Mouse (Mus musculus) C2C12 (cell line): ENCODE results near the gene Hacd2.

Source experiments
- CEBPB ChIP-seq: IDR thresholded peaks from one replicate; pipeline ENCODE4 v1.6.1; 2011; ENCODE audit warnings: low read depth, mild to moderate bottlenecking, control low read depth, moderate library complexity
- CTCF ChIP-seq: IDR thresholded peaks from one replicate; pipeline ENCODE4 v1.5.1; 2011; ENCODE audit not compliant: control insufficient read depth, insufficient read depth, insufficient read length
- MYOD1 ChIP-seq: IDR thresholded peaks from one replicate; pipeline ENCODE4 v1.6.1; 2011; ENCODE audit warnings: low read depth; ENCODE audit not compliant: control insufficient read depth, insufficient read length
- MYOG ChIP-seq: IDR thresholded peaks from one replicate; pipeline ENCODE4 v1.6.1; 2011; ENCODE audit not compliant: control insufficient read depth, insufficient read length; ENCODE audit errors: extremely low read depth

GRCm38 (mm10) chr16:35155391-35156305 is 133.4 kb downstream of the Hacd2 start:
- TF ChIP-seq CEBPB (no peak), CTCF (no peak), MYOD1 (no peak), MYOG (no peak)
